Comparison of ENCODE assay signal across 21 mouse cellular contexts in genomic region chr3:117119576-117119975, GRCm38 (mm10).
DNase-seq lines count a peak whose midpoint lies in the region; ATAC-seq and TF ChIP-seq lines count a peak whose summit lies in the region.
"Had no signal": no experiment of that assay in that cellular context is flagged by ENCODE, and none has a peak within 500 bp of the region (broad histone marks: within the 10 kb centered on the region; RNA-seq: fewer than 3 reads in every experiment).

No protein-coding gene starts in this region.

- no peak overlapping the region for H3K4me2 ChIP-seq in intestine, embryonic 16.5 days (ENCODE audit: low read depth, low read length)
- no peak overlapping the region for H3K4me2 ChIP-seq in intestine, embryonic 15.5 days (replicated peaks)
- H3K4me2 ChIP-seq in liver, embryonic 11.5 days = no peak overlapping the region
- no peak overlapping the region for H3K4me2 ChIP-seq in liver, embryonic 14.5 days (ENCODE audit: low read depth)
- no peak overlapping the region for H3K4me2 ChIP-seq in liver, postnatal 0 days (ENCODE audit: low read depth, low read length)
- H3K4me2 ChIP-seq: embryonic facial prominence, embryonic 12.5 days; embryonic facial prominence, embryonic 15.5 days; forebrain, embryonic 13.5 days; heart, embryonic 11.5 days; hindbrain, embryonic 12.5 days; hindbrain, embryonic 15.5 days had no signal

- WGBS in intestine, embryonic 16.5 days = 71% methylated on average over 5 of the region's 5 CpGs
- whole genome bisulfite sequencing in intestine, embryonic 15.5 days = 71% methylated on average over 5 of the region's 5 CpGs
- WGBS in liver, embryonic 11.5 days = 62% methylated on average over 5 of the region's 5 CpGs
- 56% methylated on average over 5 of the region's 5 CpGs for WGBS in liver, embryonic 14.5 days (ENCODE audit: insufficient replicate concordance)
- WGBS in liver, postnatal 0 days (ENCODE audit: insufficient replicate concordance) = 55% methylated on average over 5 of the region's 5 CpGs

- no peaks in the 10 kb centered on the region for H3K27me3 ChIP-seq in intestine, embryonic 16.5 days (replicated peaks; ENCODE audit: control insufficient read depth, insufficient read depth, low read length)
- H3K27me3 ChIP-seq in intestine, embryonic 15.5 days (replicated peaks) = no peaks in the 10 kb centered on the region
- no peaks in the 10 kb centered on the region for H3K27me3 ChIP-seq in liver, embryonic 11.5 days (replicated peaks; ENCODE audit: control insufficient read depth, insufficient read depth, low read length)
- no peaks in the 10 kb centered on the region for H3K27me3 ChIP-seq in liver, embryonic 14.5 days (ENCODE audit: control insufficient read depth, insufficient read depth, low read length)
- H3K27me3 ChIP-seq in liver, postnatal 0 days (ENCODE audit: insufficient read depth, low read length) = no peaks in the 10 kb centered on the region
- H3K27me3 ChIP-seq: embryonic facial prominence, embryonic 12.5 days; embryonic facial prominence, embryonic 15.5 days; forebrain, embryonic 13.5 days; hindbrain, embryonic 12.5 days; hindbrain, embryonic 15.5 days; Patski had no signal

- H3K4me1 ChIP-seq in intestine, embryonic 16.5 days (ENCODE audit: control insufficient read depth, insufficient read depth, low read length) = no peaks in the 10 kb centered on the region
- no peaks in the 10 kb centered on the region for H3K4me1 ChIP-seq in intestine, embryonic 15.5 days (replicated peaks)
- H3K4me1 ChIP-seq in liver, embryonic 11.5 days (replicated peaks; ENCODE audit: control insufficient read depth, insufficient read depth, low read length) = no peaks in the 10 kb centered on the region
- H3K4me1 ChIP-seq in liver, embryonic 14.5 days (replicated peaks; ENCODE audit: control insufficient read depth in 2 of 2, insufficient read depth in 2 of 2, low read length in 1 of 2) = peaks cover 0 to 9% of the 10 kb centered on the region in 2 experiments; a peak in 2 of 4 replicates
- H3K4me1 ChIP-seq in liver, postnatal 0 days (ENCODE audit: insufficient read depth) = peaks cover 10% of the 10 kb centered on the region
- H3K4me1 ChIP-seq: embryonic facial prominence, embryonic 12.5 days; embryonic facial prominence, embryonic 15.5 days; forebrain, embryonic 13.5 days; hindbrain, embryonic 12.5 days had no signal

- no peak overlapping the region for H3K27ac ChIP-seq in intestine, embryonic 16.5 days (ENCODE audit: low read length)
- H3K27ac ChIP-seq in intestine, embryonic 15.5 days = no peak overlapping the region
- no peak overlapping the region for H3K27ac ChIP-seq in liver, embryonic 11.5 days (ENCODE audit: low read depth, low read length)
- no peak overlapping the region for H3K27ac ChIP-seq in liver, embryonic 14.5 days
- H3K27ac ChIP-seq in liver, postnatal 0 days (ENCODE audit: low read depth) = no peak overlapping the region
- H3K27ac ChIP-seq: embryonic facial prominence, embryonic 12.5 days; embryonic facial prominence, embryonic 15.5 days; forebrain, embryonic 13.5 days; hindbrain, embryonic 12.5 days; hindbrain, embryonic 15.5 days had no signal

- no peak overlapping the region for H3K4me3 ChIP-seq in intestine, embryonic 16.5 days (ENCODE audit: low read length)
- H3K4me3 ChIP-seq in intestine, embryonic 15.5 days (replicated peaks) = no peak overlapping the region
- no peak overlapping the region for H3K4me3 ChIP-seq in liver, embryonic 11.5 days (ENCODE audit: low read depth, low read length)
- no peak overlapping the region for H3K4me3 ChIP-seq in liver, embryonic 14.5 days (ENCODE audit: insufficient read depth in 1 of 2, low read depth in 2 of 2, low read length in 2 of 2)
- no peak overlapping the region for H3K4me3 ChIP-seq in liver, postnatal 0 days (ENCODE audit: low read depth, low read length)
- H3K4me3 ChIP-seq: embryonic facial prominence, embryonic 12.5 days; embryonic facial prominence, embryonic 15.5 days; forebrain, embryonic 13.5 days; hindbrain, embryonic 12.5 days; hindbrain, embryonic 15.5 days had no signal

- TF ChIP-seq CTCF in liver, embryonic 14.5 days (IDR thresholded peaks at IDR 0.05; ENCODE audit: low read depth) = no peak
- TF ChIP-seq CTCF in liver, postnatal 0 days (IDR thresholded peaks at IDR 0.05; ENCODE audit: low read depth) = no peak

- H3K36me3 ChIP-seq in intestine, embryonic 16.5 days (ENCODE audit: control insufficient read depth, insufficient read depth, low read length) = no peaks in the 10 kb centered on the region
- no peaks in the 10 kb centered on the region for H3K36me3 ChIP-seq in intestine, embryonic 15.5 days
- H3K36me3 ChIP-seq in liver, embryonic 11.5 days (ENCODE audit: control insufficient read depth, insufficient read depth, low read length) = no peaks in the 10 kb centered on the region
- no peaks in the 10 kb centered on the region for H3K36me3 ChIP-seq in liver, embryonic 14.5 days (replicated peaks; ENCODE audit: control insufficient read depth, insufficient read depth, low read depth)
- H3K36me3 ChIP-seq in liver, postnatal 0 days (replicated peaks; ENCODE audit: insufficient read depth, low read length) = no peaks in the 10 kb centered on the region
- H3K36me3 ChIP-seq: embryonic facial prominence, embryonic 12.5 days; embryonic facial prominence, embryonic 15.5 days; hindbrain, embryonic 12.5 days; hindbrain, embryonic 15.5 days had no signal

- no peak for TF ChIP-seq EP300 in liver, embryonic 14.5 days (IDR thresholded peaks at IDR 0.05; ENCODE audit: low read depth)
- no peak for TF ChIP-seq EP300 in liver, postnatal 0 days (IDR thresholded peaks at IDR 0.05; ENCODE audit: low read depth)

- H3K9ac ChIP-seq in intestine, embryonic 16.5 days (ENCODE audit: low read depth, low read length) = no peak overlapping the region
- no peak overlapping the region for H3K9ac ChIP-seq in intestine, embryonic 15.5 days
- H3K9ac ChIP-seq in liver, embryonic 11.5 days (ENCODE audit: low read depth, low read length) = no peak overlapping the region
- no peak overlapping the region for H3K9ac ChIP-seq in liver, embryonic 14.5 days (replicated peaks)
- no peak overlapping the region for H3K9ac ChIP-seq in liver, postnatal 0 days (replicated peaks)
- H3K9ac ChIP-seq: embryonic facial prominence, embryonic 12.5 days; embryonic facial prominence, embryonic 15.5 days; forebrain, embryonic 13.5 days; hindbrain, embryonic 12.5 days; hindbrain, embryonic 15.5 days had no signal

- intact Hi-C loops in gastrocnemius, postnatal 14 days (cut with DNase I; ENCODE audit: low total_unique reads) = loop anchor here (10.0 kb wide), 1 partner anchor 315 kb away; no protein-coding TSS in a partner anchor

- no peaks in the 10 kb centered on the region for H3K9me3 ChIP-seq in intestine, embryonic 16.5 days (ENCODE audit: control insufficient read depth, low read length)
- H3K9me3 ChIP-seq in intestine, embryonic 15.5 days = no peaks in the 10 kb centered on the region
- H3K9me3 ChIP-seq in liver, embryonic 11.5 days (ENCODE audit: control insufficient read depth, low read length) = 0 out of 2 replicates have a peak, but pooled peaks cover 2% of the 10 kb centered on the region
- H3K9me3 ChIP-seq in liver, embryonic 14.5 days (ENCODE audit: control insufficient read depth, low read length) = no peaks in the 10 kb centered on the region
- H3K9me3 ChIP-seq in liver, postnatal 0 days (ENCODE audit: low read length) = no peaks in the 10 kb centered on the region
- H3K9me3 ChIP-seq: embryonic facial prominence, embryonic 12.5 days; embryonic facial prominence, embryonic 15.5 days; forebrain, embryonic 13.5 days; hindbrain, embryonic 12.5 days; hindbrain, embryonic 15.5 days had no signal

- ATAC-seq in intestine, embryonic 16.5 days = peak; percentile 67; the same call in 1 of the 2 replicates
- ATAC-seq in intestine, embryonic 15.5 days = no peak
- 0 out of 2 replicates have a peak, but pooled peaks have one; percentile 17 for ATAC-seq in liver, embryonic 11.5 days (replicated peaks; ENCODE audit: low FRiP score)
- ATAC-seq in liver, embryonic 14.5 days (ENCODE audit: insufficient read depth) = 0 out of 2 replicates have a peak, but pooled peaks have one; percentile 21
- peak; percentile 78; the same call in 1 of the 2 replicates for ATAC-seq in liver, postnatal 0 days

- no peak for DNase-seq in liver, embryonic 11.5 days (ENCODE audit: low spot score)
- peak in 2 of 3 experiments; percentile 1 to 7 for DNase-seq in liver, embryonic 14.5 days (ENCODE audit: low read depth in 3 of 3, low spot score in 3 of 3)
- peak; percentile 26 for DNase-seq in liver, postnatal 0 days
- DNase-seq in Muller cell, postnatal 12 days (ENCODE audit: inconsistent ontology term) = no peak
- DNase-seq in gastrocnemius, postnatal 14 days = no peak
- no peak for DNase-seq in adrenal gland, postnatal 36 days
- DNase-seq: adrenal gland, postnatal 10 days; cerebellum, adult 11 months; cerebellum, adult 2 months; cerebellum, postnatal 25 days; gastrocnemius, postnatal 10 days; heart, adult 11 months had no signal

Comparison
In these comparisons a context has a peak if more than half of its experiments do, and no peak if none do; other contexts are left out.
1. DNase-seq: peak in liver, embryonic 14.5 days (2 of 3) and liver, postnatal 0 days (single experiment); none in liver, embryonic 11.5 days (single experiment), Muller cell, postnatal 12 days (single experiment), gastrocnemius, postnatal 14 days (single experiment) and adrenal gland, postnatal 36 days (0 of 2).